ENCODE assay signal across 12 mouse cellular contexts in genomic region chr5:146675887-146676277, GRCm38 (mm10).
A peak's percentile ranks its signal among the peaks of the same experiment; 100 is the strongest.
DNase-seq lines count a peak whose midpoint lies in the region; ATAC-seq and TF ChIP-seq lines count a peak whose summit lies in the region.
"Had no signal": no experiment of that assay in that cellular context is flagged by ENCODE, and none has a peak within 500 bp of the region (broad histone marks: within the 10 kb centered on the region; RNA-seq: fewer than 3 reads in every experiment).

No protein-coding gene starts in this region.

- 0 out of 2 replicates have a peak overlapping the region, but pooled peaks have one; percentile 38 for H3K9ac ChIP-seq in kidney, embryonic 16.5 days (replicated peaks; ENCODE audit: low read length)
- H3K9ac ChIP-seq in intestine, embryonic 15.5 days = no peak overlapping the region
- H3K9ac ChIP-seq: embryonic facial prominence, embryonic 12.5 days; forebrain, embryonic 12.5 days; hindbrain, embryonic 13.5 days had no signal

- no peak for TF ChIP-seq POLR2A in thymus, adult 2 months (IDR thresholded peaks at IDR 0.05; ENCODE audit: control insufficient read depth, extremely low read depth, insufficient read depth, low read length, poor library complexity)

- no peak overlapping the region for H3K4me3 ChIP-seq in kidney, embryonic 16.5 days (ENCODE audit: low read length)
- H3K4me3 ChIP-seq in intestine, embryonic 15.5 days (replicated peaks) = no peak overlapping the region
- H3K4me3 ChIP-seq in thymus, adult 2 months (ENCODE audit: control insufficient read depth, insufficient read depth, low read length) = no peak overlapping the region
- H3K4me3 ChIP-seq: embryonic facial prominence, embryonic 12.5 days; forebrain, embryonic 12.5 days; hindbrain, embryonic 13.5 days; midbrain, embryonic 10.5 days had no signal

- H3K27me3 ChIP-seq in kidney, embryonic 16.5 days (ENCODE audit: insufficient read depth, low read length) = no peaks in the 10 kb centered on the region
- no peaks in the 10 kb centered on the region for H3K27me3 ChIP-seq in intestine, embryonic 15.5 days (replicated peaks)
- H3K27me3 ChIP-seq in thymus, adult 2 months (ENCODE audit: control insufficient read depth, insufficient read depth, low read length) = no peaks in the 10 kb centered on the region
- H3K27me3 ChIP-seq: embryonic facial prominence, embryonic 12.5 days had no signal

- ATAC-seq in kidney, embryonic 16.5 days (ENCODE audit: low FRiP score, low TSS enrichment) = peak; percentile 32; the same call in 1 of the 2 replicates
- no peak for ATAC-seq in intestine, embryonic 15.5 days
- peak; percentile 5; the same call in 1 of the 2 replicates for ATAC-seq in megakaryocyte progenitor cell, adult 5-6 weeks (replicated peaks; ENCODE audit: poor library complexity)

- H3K4me1 ChIP-seq in kidney, embryonic 16.5 days (ENCODE audit: insufficient read depth, low read length) = peaks cover 21% of the 10 kb centered on the region
- H3K4me1 ChIP-seq in intestine, embryonic 15.5 days (replicated peaks) = peaks cover 28% of the 10 kb centered on the region
- H3K4me1 ChIP-seq in thymus, adult 2 months (replicated peaks; ENCODE audit: control insufficient read depth, insufficient read depth, low read length) = 0 out of 2 replicates have a peak, but pooled peaks cover 2% of the 10 kb centered on the region
- H3K4me1 ChIP-seq: embryonic facial prominence, embryonic 12.5 days had no signal

- 86% methylated on average over 4 of the region's 4 CpGs for WGBS in kidney, embryonic 16.5 days
- 70% methylated on average over 4 of the region's 4 CpGs for WGBS in intestine, embryonic 15.5 days
- 89% methylated on average over 4 of the region's 4 CpGs for WGBS in thymus, adult 2 months

- peak overlapping the region; percentile 88 for H3K27ac ChIP-seq in kidney, embryonic 16.5 days (ENCODE audit: low read length)
- peak overlapping the region; percentile 78 for H3K27ac ChIP-seq in intestine, embryonic 15.5 days
- H3K27ac ChIP-seq in thymus, adult 2 months (ENCODE audit: control insufficient read depth, insufficient read depth, low read length) = no peak overlapping the region
- H3K27ac ChIP-seq: embryonic facial prominence, embryonic 12.5 days; forebrain, embryonic 12.5 days; hindbrain, embryonic 13.5 days; midbrain, embryonic 10.5 days had no signal

- H3K36me3 ChIP-seq in kidney, embryonic 16.5 days (ENCODE audit: insufficient read depth, low read length) = no peaks in the 10 kb centered on the region
- no peaks in the 10 kb centered on the region for H3K36me3 ChIP-seq in intestine, embryonic 15.5 days
- H3K36me3 ChIP-seq in thymus, adult 2 months (ENCODE audit: control insufficient read depth, insufficient read depth, low read length) = no peaks in the 10 kb centered on the region
- H3K36me3 ChIP-seq: embryonic facial prominence, embryonic 12.5 days; forebrain, embryonic 12.5 days; G1E; hindbrain, embryonic 13.5 days; midbrain, embryonic 10.5 days had no signal

- TF ChIP-seq CTCF in thymus, adult 2 months (IDR thresholded peaks at IDR 0.05; ENCODE audit: borderline replicate concordance, control insufficient read depth, extremely low read depth, insufficient read depth, low read length, poor library complexity) = no peak

- no peak overlapping the region for H3K4me2 ChIP-seq in kidney, embryonic 16.5 days (replicated peaks; ENCODE audit: low read depth, low read length)
- H3K4me2 ChIP-seq in intestine, embryonic 15.5 days (replicated peaks) = no peak overlapping the region
- H3K4me2 ChIP-seq: embryonic facial prominence, embryonic 12.5 days; forebrain, embryonic 12.5 days; hindbrain, embryonic 13.5 days had no signal

- no peak for DNase-seq in kidney, adult 8-10 months
- DNase-seq in MN1 (ENCODE audit: low spot score) = peak; percentile 40
- no peak for DNase-seq in thymus, adult 2 months
- DNase-seq in thymus, postnatal 10 days (ENCODE audit: low spot score in 2 of 2) = no peak

- no peaks in the 10 kb centered on the region for H3K9me3 ChIP-seq in kidney, embryonic 16.5 days (ENCODE audit: low read length)
- no peaks in the 10 kb centered on the region for H3K9me3 ChIP-seq in intestine, embryonic 15.5 days
- H3K9me3 ChIP-seq: embryonic facial prominence, embryonic 12.5 days; hindbrain, embryonic 13.5 days; midbrain, embryonic 10.5 days had no signal
